Mouse (Mus musculus): Measurements from ENCODE around the gene Mob2.

- TF ChIP-seq CTCF (IDR thresholded peaks at IDR 0.05; ENCODE audit: low read depth, low read length) = no peak
- TF ChIP-seq POLR2A (IDR thresholded peaks at IDR 0.05; ENCODE audit: borderline replicate concordance, low read depth, low read length) = no peak
These were observed 22.9 kb upstream of the Mob2 start for GRCm38 (mm10) chr7:142083588-142084317.
